Mouse (Mus musculus): ENCODE data around the gene Mlycd.
"Not testable (repeated sequence)": the region's sequence is repeated elsewhere in the genome, so short reads cannot be mapped to it uniquely, and the experiment has no call there.

Gene Mlycd

GRCm38 (mm10) chr8:119394524-119395026 is at the start of gene Mlycd:
Gene Mlycd, plus strand, starts transcription at chr8:119394878.
- DNase-seq = peak; percentile 90

GRCm38 (mm10) chr8:119345029-119345682 is 49.5 kb upstream of the Mlycd start:
- DNase-seq = peak; percentile 29

GRCm38 (mm10) chr8:119345683-119346075 is 49.0 kb upstream of the Mlycd start:
- DNase-seq = peak; percentile 21

- no peak for DNase-seq
These were observed 43.0 kb upstream of the Mlycd start for GRCm38 (mm10) chr8:119351647-119352046.

GRCm38 (mm10) chr8:119352977-119353658 is 41.6 kb upstream of the Mlycd start:
- DNase-seq = no peak

GRCm38 (mm10) chr8:119353659-119354023 is 41.0 kb upstream of the Mlycd start:
- DNase-seq = no peak

GRCm38 (mm10) chr8:119356631-119357030 is 38.0 kb upstream of the Mlycd start:
- DNase-seq = peak; percentile 38

GRCm38 (mm10) chr8:119358175-119358574 is 36.5 kb upstream of the Mlycd start:
- no peak for DNase-seq

GRCm38 (mm10) chr8:119358836-119359235 is 35.8 kb upstream of the Mlycd start:
- peak; percentile 73 for DNase-seq

GRCm38 (mm10) chr8:119360686-119361295 is 33.9 kb upstream of the Mlycd start:
- no peak for DNase-seq

GRCm38 (mm10) chr8:119374716-119375115 is 20.0 kb upstream of the Mlycd start:
- not testable (repeated sequence) for DNase-seq

GRCm38 (mm10) chr8:119378476-119378875 is 16.2 kb upstream of the Mlycd start:
- no peak for DNase-seq

- peak; percentile 34 for DNase-seq
These were observed 14.1 kb upstream of the Mlycd start for GRCm38 (mm10) chr8:119380619-119381018.

GRCm38 (mm10) chr8:119384478-119384877 is 10.2 kb upstream of the Mlycd start:
- DNase-seq = peak; percentile 62

GRCm38 (mm10) chr8:119385854-119386253 is 8.8 kb upstream of the Mlycd start:
- DNase-seq = no peak

GRCm38 (mm10) chr8:119386988-119387387 is 7.7 kb upstream of the Mlycd start:
- no peak for DNase-seq

- no peak for DNase-seq
These were observed 581 bp upstream of the Mlycd start for GRCm38 (mm10) chr8:119394097-119394496.

GRCm38 (mm10) chr8:119395072-119395950 is 633 bp downstream of the Mlycd start:
- peak; percentile 31 for DNase-seq

- no peak for DNase-seq
These were observed 3.9 kb downstream of the Mlycd start for GRCm38 (mm10) chr8:119398558-119398957.

GRCm38 (mm10) chr8:119399255-119399654 is 4.6 kb downstream of the Mlycd start:
- no peak for DNase-seq

- DNase-seq = no peak
These were observed 5.5 kb downstream of the Mlycd start for GRCm38 (mm10) chr8:119400122-119400671.

GRCm38 (mm10) chr8:119400904-119401303 is 6.2 kb downstream of the Mlycd start:
- no peak for DNase-seq

GRCm38 (mm10) chr8:119403912-119404311 is 9.2 kb downstream of the Mlycd start:
- no peak for DNase-seq
